Mouse (Mus musculus) left cerebral cortex, postnatal 14 days (tissue): ENCODE results near the gene Dmd. TPM values are rescaled to one million over a fixed set of nuclear protein-coding genes. Genes with fewer than 3 reads are reported as not detected.
"Not testable (repeated sequence)": the region's sequence is repeated elsewhere in the genome, so short reads cannot be mapped to it uniquely, and the experiment has no call there.

Source experiments
- DNase-seq, 2 experiments: peaks; one replicate each; pipeline ENCODE4 v3.0.0; 2021 to 2022; ENCODE audit warnings: low spot score in 2 of 2, mixed read lengths in 1 of 2
- intact Hi-C: fragments of 180-260 bp; cut with DNase I; formaldehyde crosslinking; loops from one replicate; pipeline ENCODE4 v1.15.1; 2025
- long read RNA-seq, 2 experiments: library from polyadenylated mRNA; stranded (forward); transcript quantifications; one replicate each; pipeline ENCODE4 v2.0.0; 2021
- total RNA-seq, 2 experiments: library from RNA; stranded (reverse); gene quantifications; 2 replicates each; pipeline ENCODE4 v1.2.3; 2021

Dmd gene
- total RNA-seq, result 10 to 100 TPM; 61.3 to 61.7 TPM
- long read RNA-seq, experiment 1, full-length matches to known transcripts, result 7 of 18 reads
- long read RNA-seq, experiment 1, partial matches to known transcripts, result 2 of 18 reads
- long read RNA-seq, experiment 1, other reads (novel, unspliced or antisense), result 9 of 18 reads
- long read RNA-seq, experiment 2, full-length matches to known transcripts, result 6 of 15 reads
- long read RNA-seq, experiment 2, partial matches to known transcripts, result 3 of 15 reads
- long read RNA-seq, experiment 2, other reads (novel, unspliced or antisense), result 6 of 15 reads

- intact Hi-C loops, result no loop called here
- DNase-seq, result no peak
Measured at GRCm38 (mm10) chrX:82948630-82949029, at the start of gene Dmd. Gene Dmd (plus strand): TSS chrX:82948870.

GRCm38 (mm10) chrX:82901515-82901914, 47.2 kb upstream of the Dmd start:
- intact Hi-C loops, result no loop called here
- no peak for DNase-seq

- DNase-seq, result no peak
- intact Hi-C loops, result no loop called here
Measured at GRCm38 (mm10) chrX:82987683-82988082, 39.0 kb downstream of the Dmd start.

- intact Hi-C loops, result no loop called here
- no peak for DNase-seq
Measured at GRCm38 (mm10) chrX:83050190-83050589, 101.5 kb downstream of the Dmd start.

- peak in 1 of 2 experiments; percentile 2 for DNase-seq
Measured at GRCm38 (mm10) chrX:83116171-83116876, 167.7 kb downstream of the Dmd start.

DNA sequence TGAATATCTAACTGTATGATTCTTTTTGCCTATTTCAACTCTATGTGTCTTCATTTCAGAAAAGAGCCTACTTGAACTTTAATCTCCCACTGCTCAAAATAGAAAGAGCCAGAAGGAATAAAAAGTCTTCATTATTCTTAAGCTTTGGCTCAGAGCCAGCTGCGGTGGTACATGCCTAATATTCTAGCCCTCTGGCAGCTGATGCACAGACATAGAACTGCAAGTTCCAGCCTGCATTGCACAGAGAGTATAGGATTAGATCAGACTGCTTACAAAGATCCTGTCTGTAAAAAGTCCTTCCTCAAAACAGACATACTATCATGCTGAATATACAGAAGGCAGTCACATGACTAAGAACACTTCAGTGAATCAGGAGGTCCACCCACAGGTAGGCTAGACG, 168.5 kb downstream of the Dmd start:
- peak in 1 of 2 experiments; percentile 4 for DNase-seq
- intact Hi-C loops, result no loop called here

More at GRCm38 (mm10) chrX:83116171-83116876, 167.7 kb downstream of the Dmd start:
- intact Hi-C loops, result no loop called here

DNA sequence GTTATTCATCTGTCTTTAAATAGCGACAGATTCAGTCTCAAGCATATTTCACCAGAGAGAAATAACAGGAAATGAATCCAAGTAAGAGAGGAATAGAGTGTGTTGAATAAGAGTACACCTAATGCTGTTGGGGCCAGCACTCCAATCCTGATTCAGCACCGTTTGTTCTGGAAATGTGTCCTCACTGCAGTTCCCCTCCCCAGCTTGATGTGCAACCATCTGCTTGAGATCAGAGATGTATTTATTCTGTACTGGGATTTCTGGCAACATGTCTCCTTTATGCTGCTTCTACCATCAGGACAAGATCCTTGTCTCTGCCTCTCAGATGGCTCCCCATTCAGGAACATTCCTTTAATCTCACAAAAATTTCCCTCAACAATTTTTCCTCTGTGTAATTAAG, 271.9 kb downstream of the Dmd start:
- intact Hi-C loops, result no loop called here

DNA sequence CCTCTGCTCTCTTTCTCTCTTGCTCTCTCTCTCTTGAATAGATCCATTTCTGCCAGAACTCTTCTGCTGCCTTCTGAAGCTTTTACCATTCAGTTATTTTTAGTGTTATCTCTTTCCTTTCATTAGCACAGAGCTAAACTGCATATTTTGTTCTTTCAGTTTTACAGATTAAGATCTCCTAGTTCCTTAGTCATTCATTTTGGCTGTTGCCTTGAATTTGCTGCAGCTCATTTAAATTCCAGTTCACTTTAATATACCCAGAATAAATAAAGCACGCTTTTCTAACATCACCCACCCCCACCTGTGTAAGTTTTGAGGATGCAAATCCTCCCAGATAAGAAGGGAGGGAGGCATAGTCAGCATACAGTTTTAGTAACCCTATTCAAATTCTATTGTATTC, 272.4 kb downstream of the Dmd start:
- intact Hi-C loops, result no loop called here
- peak in 1 of 2 experiments; percentile 5 for DNase-seq

More for the DNA sequence above, 271.9 kb downstream of the Dmd start:
- peak; percentile 7 to 30 for DNase-seq

GRCm38 (mm10) chrX:83487598-83487997, 538.9 kb downstream of the Dmd start, which contains the start of gene Tsga8:
Gene Tsga8 (minus strand): TSS chrX:83487924.
- intact Hi-C loops, result no loop called here
- DNase-seq, result no peak

- intact Hi-C loops, result no loop called here
- no peak for DNase-seq
Measured at GRCm38 (mm10) chrX:83674998-83675397, 726.3 kb downstream of the Dmd start.

DNA sequence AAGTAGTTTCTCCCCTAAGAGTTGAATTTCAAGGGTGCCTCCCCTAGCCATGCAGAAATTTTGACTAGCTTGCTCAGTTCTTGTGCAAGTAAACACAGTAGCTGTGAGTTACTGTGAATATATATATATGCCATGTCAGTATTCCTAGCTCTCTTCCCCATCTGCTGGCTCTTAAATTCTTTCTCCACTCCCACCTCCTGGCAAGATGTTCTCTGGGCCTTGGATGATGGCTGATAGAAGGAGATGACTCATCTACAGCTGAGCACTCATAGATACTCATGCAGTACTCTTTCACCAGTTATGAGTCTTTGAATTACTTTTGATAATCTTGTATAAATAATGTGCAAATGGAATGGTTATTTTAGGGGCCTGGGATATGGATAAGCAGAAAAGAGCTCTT, 737.9 kb downstream of the Dmd start:
- DNase-seq, result peak; percentile 11 to 34
- intact Hi-C loops, result no loop called here

DNA sequence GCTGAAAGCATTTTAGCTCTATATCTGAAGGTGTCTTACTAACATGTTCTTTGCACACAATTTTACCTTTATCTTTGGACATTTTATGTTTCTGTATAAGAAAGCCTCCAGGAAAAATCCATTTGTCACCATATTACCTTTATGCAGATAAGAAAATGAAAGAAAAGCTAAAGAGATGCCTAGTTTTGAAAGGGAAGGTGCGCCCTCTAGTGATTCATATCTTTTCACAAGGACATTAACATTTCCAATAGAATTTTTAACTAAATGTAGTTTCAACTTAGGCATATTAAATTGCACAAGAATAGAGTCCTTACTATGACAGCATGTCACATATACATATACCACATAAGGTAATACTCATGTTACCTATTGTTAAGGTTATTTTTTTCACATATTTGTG, 791.9 kb downstream of the Dmd start:
- intact Hi-C loops, result loop anchor here (5.0 kb wide), 1 partner anchor 923 kb away; no protein-coding TSS in a partner anchor
- DNase-seq, result peak; percentile 15 to 37

DNA sequence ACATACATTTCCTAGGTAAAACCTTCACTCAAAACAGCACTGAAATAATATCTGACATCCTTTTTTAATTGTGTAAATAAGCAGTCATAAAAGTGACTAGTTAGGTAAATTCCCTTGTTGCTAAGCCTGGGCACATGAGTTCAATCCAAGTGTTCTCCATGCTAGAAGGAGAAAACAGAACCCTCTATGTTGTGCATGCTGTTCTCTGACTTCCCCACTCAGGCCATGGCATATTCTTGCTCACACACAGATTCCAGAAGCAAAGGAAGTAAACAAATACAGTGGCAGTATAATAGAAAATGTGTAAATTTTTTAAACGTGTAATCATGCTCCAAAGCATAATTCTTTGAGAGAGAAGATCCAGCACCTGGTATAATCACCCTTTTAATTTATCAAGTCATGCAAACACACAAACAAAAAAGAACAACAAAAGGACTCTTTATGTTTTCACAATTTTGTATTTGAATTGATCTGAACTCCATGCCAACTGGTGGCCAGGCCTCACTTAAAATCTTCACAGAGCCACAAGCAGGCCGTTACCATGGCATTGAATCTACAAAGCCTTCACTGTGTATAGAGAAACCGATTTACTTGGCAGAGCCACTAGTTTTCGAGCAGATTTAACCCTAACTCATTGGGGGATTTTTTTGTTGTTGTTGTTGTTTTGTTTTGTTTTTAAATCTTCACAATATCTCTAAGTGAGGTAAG, 797.8 kb downstream of the Dmd start:
- intact Hi-C loops, result no loop called here
- DNase-seq, result peak; percentile 3

DNA sequence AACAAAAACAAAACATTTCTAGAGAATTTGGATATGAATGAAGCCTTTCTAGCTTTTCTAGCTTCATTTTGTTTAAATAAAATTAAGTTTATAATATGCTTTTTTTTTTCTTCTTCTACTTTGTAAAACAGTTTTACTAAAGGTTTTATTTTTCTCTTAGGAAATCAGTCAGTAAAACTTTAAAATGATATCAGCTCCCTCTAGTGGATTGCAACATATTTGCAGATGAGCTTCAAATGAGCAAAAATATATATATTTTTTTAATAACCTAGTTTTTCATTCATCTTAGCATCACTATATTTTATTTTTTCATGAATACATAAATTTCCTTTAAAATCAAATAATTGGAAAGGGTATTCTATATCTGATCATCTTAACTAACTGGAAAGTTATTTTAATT, 838.7 kb downstream of the Dmd start:
- intact Hi-C loops, result no loop called here

DNA sequence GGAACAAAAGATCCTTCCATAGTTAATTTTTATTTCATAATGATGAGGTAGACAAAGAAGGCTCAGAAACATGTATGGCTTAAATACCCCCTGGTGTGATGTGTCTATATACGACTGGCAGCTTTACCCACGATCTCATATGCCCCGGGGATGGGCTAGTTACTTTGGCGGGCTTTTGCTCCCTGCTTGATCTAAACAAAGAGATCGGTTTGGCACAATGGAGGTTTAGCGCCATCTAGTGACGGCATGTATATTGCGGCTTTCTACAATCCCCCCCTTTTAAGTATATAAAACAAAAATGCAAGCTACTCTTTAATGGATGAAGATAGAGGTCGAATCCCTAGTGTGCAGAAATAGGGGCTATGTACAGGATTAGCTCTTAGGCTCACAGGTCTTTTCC, 918.8 kb downstream of the Dmd start:
- intact Hi-C loops, result not testable (repeated sequence)
- peak in 1 of 2 experiments; percentile 5 for DNase-seq

More for the DNA sequence above, 838.7 kb downstream of the Dmd start:
- no peak for DNase-seq

- intact Hi-C loops, result not testable (repeated sequence)
- peak in 1 of 2 experiments; percentile 18 for DNase-seq
Measured at GRCm38 (mm10) chrX:83875389-83875788, 926.7 kb downstream of the Dmd start.

GRCm38 (mm10) chrX:83975895-83976294, 1027.2 kb downstream of the Dmd start:
- intact Hi-C loops, result no loop called here
- DNase-seq, result no peak

- intact Hi-C loops, result no loop called here
- peak; percentile 19 to 37 for DNase-seq
Measured at GRCm38 (mm10) chrX:84001294-84001693, 1052.6 kb downstream of the Dmd start.

GRCm38 (mm10) chrX:84062431-84062830, 1113.8 kb downstream of the Dmd start:
- DNase-seq, intact Hi-C loops: not testable (repeated sequence)

DNA sequence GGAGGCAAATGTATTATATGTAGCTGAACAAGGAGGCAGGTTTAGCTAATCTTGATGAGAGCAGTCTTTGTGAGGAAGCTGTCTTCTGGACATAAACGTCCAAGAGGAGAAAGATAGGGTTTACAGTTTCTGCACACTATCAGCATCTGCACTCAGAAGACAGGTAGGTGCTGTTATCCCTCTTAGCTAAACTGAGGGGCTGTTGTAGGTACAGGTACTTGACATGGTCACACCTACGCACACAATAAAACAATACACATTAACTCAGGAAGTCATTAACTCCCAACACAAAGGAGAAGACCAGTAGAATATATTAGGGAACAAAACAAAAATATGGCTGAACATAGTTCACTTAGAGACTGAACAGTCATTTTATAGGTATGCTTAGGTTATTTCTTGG, 1217.2 kb downstream of the Dmd start:
- intact Hi-C loops, result no loop called here
- DNase-seq, result no peak
